In the genomic region with DNA sequence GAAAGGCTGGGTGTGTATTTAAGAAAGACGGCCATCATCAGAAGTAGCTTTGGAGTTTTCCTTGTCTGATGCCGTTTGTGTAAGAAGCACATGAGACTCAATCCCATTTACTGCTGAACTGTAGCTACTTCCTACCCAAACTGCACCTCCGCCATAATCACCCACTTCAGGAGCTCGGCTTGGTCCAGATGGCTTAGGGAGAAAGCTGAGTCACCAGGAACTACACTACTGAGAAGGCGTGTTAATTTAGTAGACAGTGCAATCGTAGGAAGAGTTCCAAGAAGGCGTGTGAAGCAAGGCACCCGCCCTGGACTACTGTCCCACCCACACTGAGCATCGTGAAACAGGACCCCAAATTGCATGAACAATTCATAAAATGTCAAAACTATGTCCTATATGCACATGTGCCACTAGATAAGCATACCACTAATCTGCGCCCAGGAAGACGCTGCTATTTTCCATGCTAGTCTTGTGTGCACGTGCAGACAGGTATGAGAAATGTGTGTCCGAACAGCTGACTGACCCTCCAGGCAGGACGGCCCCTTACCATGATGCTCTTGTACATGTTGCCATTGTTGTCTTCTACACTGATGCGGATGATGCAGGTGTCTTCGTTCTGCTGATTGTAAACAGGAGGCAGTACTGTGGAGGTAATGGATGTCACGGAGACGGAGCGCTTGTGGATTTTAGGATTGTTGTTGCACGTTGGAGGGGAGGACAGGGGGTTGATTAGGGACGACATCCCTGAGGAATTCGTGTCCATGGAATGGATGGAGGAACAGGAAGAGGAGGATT, we compare ENCODE assay signal across 9 mouse cellular contexts.
DNase-seq lines count a peak whose midpoint lies in the region; ATAC-seq and TF ChIP-seq lines count a peak whose summit lies in the region.
"Had no signal": no experiment of that assay in that cellular context is flagged by ENCODE, and none has a peak within 500 bp of the region (broad histone marks: within the 10 kb centered on the region; RNA-seq: fewer than 3 reads in every experiment).

No protein-coding gene starts in this region.

- DNase-seq in forebrain, postnatal 0 days, result no peak
- DNase-seq in frontal cortex, postnatal 36 days (ENCODE audit: low spot score in 2 of 2), result peak; percentile 71 to 83
- DNase-seq in right cerebral cortex, postnatal 25 days, result peak; percentile 77
- no peak for DNase-seq in embryo, embryonic 9.5 days (ENCODE audit: extremely low spot score)
- no peak for DNase-seq in c-Kit-positive CD71-positive TER-119-positive erythroid progenitor cells, embryonic 14.5 days (ENCODE audit: low spot score)

- no peak for TF ChIP-seq CTCF in forebrain, postnatal 0 days (IDR thresholded peaks at IDR 0.05; ENCODE audit: low read depth)

- no peak overlapping the region for H3K4me3 ChIP-seq in forebrain, embryonic 15.5 days
- no peak overlapping the region for H3K4me3 ChIP-seq in forebrain, postnatal 0 days (ENCODE audit: low read depth, low read length)
- H3K4me3 ChIP-seq in megakaryocyte, embryonic 14.5 days (replicated peaks), result peak overlapping the region; percentile 9
- H3K4me3 ChIP-seq: liver, embryonic 12.5 days had no signal

- no peaks in the 10 kb centered on the region; the same call in 1 of the 2 replicates for H3K36me3 ChIP-seq in forebrain, embryonic 15.5 days
- H3K36me3 ChIP-seq in forebrain, postnatal 0 days (ENCODE audit: insufficient read depth), result peaks cover 16% of the 10 kb centered on the region
- peaks cover 16% of the 10 kb centered on the region for H3K36me3 ChIP-seq in megakaryocyte, embryonic 14.5 days (replicated peaks; ENCODE audit: low read length)

- no peak overlapping the region for H3K9ac ChIP-seq in forebrain, embryonic 15.5 days (replicated peaks)
- no peak overlapping the region for H3K9ac ChIP-seq in forebrain, postnatal 0 days
- H3K9ac ChIP-seq: liver, embryonic 12.5 days had no signal

- WGBS in forebrain, embryonic 15.5 days, result 90% methylated on average over 22 of the region's 22 CpGs
- 88% methylated on average over 22 of the region's 22 CpGs for WGBS in forebrain, postnatal 0 days

- H3K4me2 ChIP-seq in forebrain, embryonic 15.5 days (replicated peaks), result no peak overlapping the region
- no peak overlapping the region for H3K4me2 ChIP-seq in forebrain, postnatal 0 days (ENCODE audit: low read depth)
- H3K4me2 ChIP-seq: liver, embryonic 12.5 days had no signal

- peak; percentile 9; the same call in 1 of the 2 replicates for ATAC-seq in forebrain, embryonic 15.5 days (replicated peaks)
- no peak for ATAC-seq in forebrain, postnatal 0 days
- no peak for ATAC-seq in megakaryocyte, adult 5-6 weeks (ENCODE audit: poor library complexity, severe bottlenecking)

- no peaks in the 10 kb centered on the region for H3K9me3 ChIP-seq in forebrain, embryonic 15.5 days
- no peaks in the 10 kb centered on the region for H3K9me3 ChIP-seq in forebrain, postnatal 0 days (ENCODE audit: low read length)
- no peaks in the 10 kb centered on the region for H3K9me3 ChIP-seq in megakaryocyte, embryonic 14.5 days
- H3K9me3 ChIP-seq: liver, embryonic 12.5 days had no signal

- no peak overlapping the region for H3K27ac ChIP-seq in forebrain, embryonic 15.5 days (replicated peaks)
- no peak overlapping the region for H3K27ac ChIP-seq in forebrain, postnatal 0 days (ENCODE audit: low read depth, low read length)
- H3K27ac ChIP-seq: liver, embryonic 12.5 days had no signal

- no peaks in the 10 kb centered on the region for H3K27me3 ChIP-seq in forebrain, embryonic 15.5 days
- H3K27me3 ChIP-seq in forebrain, postnatal 0 days (ENCODE audit: insufficient read depth, low read length), result no peaks in the 10 kb centered on the region
- H3K27me3 ChIP-seq in megakaryocyte, embryonic 14.5 days (replicated peaks), result peaks cover 42% of the 10 kb centered on the region
- H3K27me3 ChIP-seq: liver, embryonic 12.5 days had no signal

- peaks cover 3% of the 10 kb centered on the region; the same call in 1 of the 2 replicates for H3K4me1 ChIP-seq in forebrain, embryonic 15.5 days
- H3K4me1 ChIP-seq in forebrain, postnatal 0 days (ENCODE audit: insufficient read depth), result no peaks in the 10 kb centered on the region
- peaks cover 22% of the 10 kb centered on the region for H3K4me1 ChIP-seq in megakaryocyte, embryonic 14.5 days

Comparison
In these comparisons a context has a peak if more than half of its experiments do, and no peak if none do; other contexts are left out.
1. DNase-seq: peak in frontal cortex, postnatal 36 days (2 of 2) and right cerebral cortex, postnatal 25 days (single experiment); none in forebrain, postnatal 0 days (single experiment), embryo, embryonic 9.5 days (single experiment) and c-Kit-positive CD71-positive TER-119-positive erythroid progenitor cells, embryonic 14.5 days (single experiment).